Mouse (Mus musculus) MEL (cell line): ENCODE results near the gene Rbm26.

Experiments used
- BHLHE40 ChIP-seq: IDR thresholded peaks from 2 replicates; pipeline ENCODE4 v1.6.1; 2012; ENCODE audit warnings: low read depth, mild to moderate bottlenecking, inconsistent platforms, low read length, improper control_type of control experiment, borderline replicate concordance
- CHD2 ChIP-seq: IDR thresholded peaks from 2 replicates; pipeline ENCODE4 v1.6.1; 2011; ENCODE audit warnings: low read length, improper control_type of control experiment
- CTCF ChIP-seq, 3 experiments: IDR thresholded peaks in 2 of 3; conservative IDR thresholded peaks in 1 of 3; 2 replicates each; pipeline ENCODE4 v1.5.1; 2011 to 2012; ENCODE audit warnings: low read length in 3 of 3, low read depth in 2 of 3, mild to moderate bottlenecking in 2 of 3, improper control_type of control experiment in 1 of 3, inconsistent platforms in 1 of 3, mixed read lengths in 1 of 3, moderate library complexity in 1 of 3; ENCODE audit not compliant: control insufficient read depth in 1 of 3, insufficient read depth in 1 of 3, poor library complexity in 1 of 3, severe bottlenecking in 1 of 3
- GABPA ChIP-seq: IDR thresholded peaks from 2 replicates; pipeline ENCODE4 v1.6.1; 2012; ENCODE audit warnings: low read depth, mild to moderate bottlenecking, inconsistent platforms, low read length, improper control_type of control experiment, moderate library complexity
- GATA1 ChIP-seq: IDR thresholded peaks from 2 replicates; pipeline ENCODE4 v1.6.1; 2011; ENCODE audit warnings: low read depth, low read length, improper control_type of control experiment
- MAFK ChIP-seq: IDR thresholded peaks from 2 replicates; pipeline ENCODE4 v1.6.1; 2011; ENCODE audit warnings: low read depth, mild to moderate bottlenecking, low read length, improper control_type of control experiment, borderline replicate concordance
- MXI1 ChIP-seq: IDR thresholded peaks from 2 replicates; pipeline ENCODE4 v1.6.1; 2011; ENCODE audit warnings: mild to moderate bottlenecking, low read depth, low read length, improper control_type of control experiment
- POLR2AphosphoS2 ChIP-seq: IDR thresholded peaks from 2 replicates; pipeline ENCODE4 v1.6.1; 2011; ENCODE audit warnings: low read length, improper control_type of control experiment
- POLR2AphosphoS5 ChIP-seq: IDR thresholded peaks from 2 replicates; pipeline ENCODE4 v1.6.1; 2012; ENCODE audit warnings: low read depth, borderline replicate concordance, mild to moderate bottlenecking, inconsistent platforms, low read length, moderate library complexity, mixed read lengths
- RAD21 ChIP-seq: IDR thresholded peaks from 2 replicates; pipeline ENCODE4 v1.6.1; 2011; ENCODE audit warnings: mild to moderate bottlenecking, low read depth, low read length, improper control_type of control experiment
- UBTF ChIP-seq: IDR thresholded peaks from 2 replicates; pipeline ENCODE4 v1.6.1; 2012; ENCODE audit warnings: low read depth, mild to moderate bottlenecking, inconsistent platforms, low read length, improper control_type of control experiment, moderate library complexity, borderline replicate concordance; ENCODE audit not compliant: insufficient read depth
- USF2 ChIP-seq, 2 experiments: IDR thresholded peaks; 2 replicates each; pipeline ENCODE4 v1.6.1; 2011 to 2012; ENCODE audit warnings: improper control_type of control experiment in 2 of 2, low read length in 2 of 2, borderline replicate concordance in 1 of 2, inconsistent platforms in 1 of 2, low read depth in 1 of 2, mild to moderate bottlenecking in 1 of 2; ENCODE audit not compliant: insufficient read depth in 1 of 2
- ZMIZ1 ChIP-seq: IDR thresholded peaks from 2 replicates; pipeline ENCODE4 v1.6.1; 2012; ENCODE audit warnings: low read depth, mild to moderate bottlenecking, inconsistent platforms, low read length, improper control_type of control experiment, moderate library complexity
- ZNF384 ChIP-seq: IDR thresholded peaks from 2 replicates; pipeline ENCODE4 v1.6.1; 2012; ENCODE audit warnings: low read depth, mild to moderate bottlenecking, inconsistent platforms, low read length, improper control_type of control experiment

DNA sequence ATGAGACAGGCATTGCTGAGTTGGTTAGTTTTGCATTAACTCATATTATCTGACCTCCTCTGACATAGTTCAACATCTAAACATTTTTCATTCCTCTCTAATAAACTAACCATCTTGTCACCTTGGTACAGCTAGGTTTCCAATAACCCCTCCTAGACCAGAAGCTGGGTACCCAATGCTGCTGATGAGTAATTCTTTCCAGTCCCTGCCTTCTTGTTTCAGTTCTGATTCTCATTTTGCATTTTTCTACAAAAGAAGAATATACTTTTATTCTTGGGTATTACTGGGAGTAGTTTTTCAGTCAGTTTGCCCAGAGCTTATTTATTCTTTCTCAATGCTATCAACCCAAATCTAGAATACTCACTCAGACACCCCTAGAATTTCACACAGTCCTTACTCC is 119.2 kb downstream of the Rbm26 start:
- no peak for TF ChIP-seq CTCF (IDR thresholded peaks at IDR 0.05 in 2 of 3, conservative IDR thresholded peaks at IDR 0.05 in 1 of 3; ENCODE audit: control insufficient read depth in 1 of 3, insufficient read depth in 1 of 3, low read depth in 2 of 3, low read length in 3 of 3, poor library complexity in 1 of 3, severe bottlenecking in 1 of 3)
- TF ChIP-seq USF2 (IDR thresholded peaks at IDR 0.05; ENCODE audit: borderline replicate concordance in 1 of 2, insufficient read depth in 1 of 2, low read depth in 1 of 2, low read length in 2 of 2), result no peak
- no peak for TF ChIP-seq GATA1
- TF ChIP-seq BHLHE40, result no peak
- no peak for TF ChIP-seq POLR2AphosphoS5
- TF ChIP-seq ZNF384, result no peak
- no peak for TF ChIP-seq RAD21
- TF ChIP-seq UBTF, result no peak
- TF ChIP-seq MAFK, result no peak
- no peak for TF ChIP-seq ZMIZ1
- no peak for TF ChIP-seq POLR2AphosphoS2
- TF ChIP-seq GABPA, result no peak
- no peak for TF ChIP-seq MXI1
- no peak for TF ChIP-seq CHD2
